Mouse (Mus musculus): ENCODE measurements around the gene Smpd2. TPM values are rescaled to one million over a fixed set of nuclear protein-coding genes. Genes with fewer than 3 reads are reported as not detected.

The Smpd2 gene
- 62.2 and 72.4 TPM in 2 replicates for polyA plus RNA-seq (2012; rRNA removed; ENCODE audit: low replicate concordance)

GRCm38 (mm10) chr10:41489708-41490517 lies at the start of gene Smpd2, which contains the start of gene Ppil6:
Gene Smpd2 (minus strand): TSS chr10:41490369.
Gene Ppil6 (plus strand): TSS chr10:41490439.

GRCm38 (mm10) chr10:41518981-41519618 lies 28.9 kb upstream of the Smpd2 start, which contains the start of gene Cd164:
Gene Cd164 (plus strand): TSS chr10:41519414.

GRCm38 (mm10) chr10:41476171-41477017 lies 13.8 kb downstream of the Smpd2 start, which contains the start of gene Mical1:
Gene Mical1 (plus strand): TSS chr10:41476314.

GRCm38 (mm10) chr10:41450137-41450670 lies 40.0 kb downstream of the Smpd2 start, which contains the start of gene Zbtb24:
Gene Zbtb24 (plus strand): TSS chr10:41450383.

Other genes starting within 250 kb of the Smpd2 start
- gene Fig4, start 187.1 kb downstream of the Smpd2 start, polyA plus RNA-seq (2012; rRNA removed; ENCODE audit: low replicate concordance) = 9.1 and 14.3 TPM in 2 replicates
- gene Ak9, start 186.4 kb downstream of the Smpd2 start, polyA plus RNA-seq (2012; rRNA removed; ENCODE audit: low replicate concordance) = not detected in 2 replicates
- 16.6 and 17.3 TPM in 2 replicates for gene Zbtb24, start 40.0 kb downstream of the Smpd2 start, polyA plus RNA-seq (2012; rRNA removed; ENCODE audit: low replicate concordance)
- 61.2 and 78.8 TPM in 2 replicates for gene Mical1, start 14.1 kb downstream of the Smpd2 start, polyA plus RNA-seq (2012; rRNA removed; ENCODE audit: low replicate concordance)
- gene Ppil6, start 70 bp upstream of the Smpd2 start, polyA plus RNA-seq (2012; rRNA removed; ENCODE audit: low replicate concordance) = 0.17 and 0.29 TPM in 2 replicates
- 291 and 680 TPM in 2 replicates for gene Cd164, start 29.0 kb upstream of the Smpd2 start, polyA plus RNA-seq (2012; rRNA removed; ENCODE audit: low replicate concordance)
- gene Ccdc162, start 226.3 kb upstream of the Smpd2 start, polyA plus RNA-seq (2012; rRNA removed; ENCODE audit: low replicate concordance) = 5.6 and 8.3 TPM in 2 replicates